Mouse (Mus musculus) CH12.LX (cell line): ENCODE results near the gene Mrpl2. TPM values are rescaled to one million over a fixed set of nuclear protein-coding genes. Genes with fewer than 3 reads are reported as not detected.

Source experiments
- DNase-seq: peaks from one replicate; pipeline ENCODE4 v3.0.0-alpha.2; 2013; ENCODE audit errors: extremely low read depth
- H3K27ac ChIP-seq: 2 replicates; pipeline ENCODE4 v1.5.1; 2012; ENCODE audit warnings: low read depth, mild to moderate bottlenecking, control low read depth, moderate library complexity; ENCODE audit not compliant: insufficient read depth
- H3K27me3 ChIP-seq: replicated peaks from 2 replicates; pipeline ENCODE3; 2012; ENCODE audit warnings: inconsistent platforms
- H3K36me3 ChIP-seq, 2 experiments: replicated peaks in 1 of 2; 2 replicates each; pipeline versions ENCODE3 to v1.6.1; 2012; ENCODE audit warnings: inconsistent platforms in 1 of 2, low read length in 1 of 2, mild to moderate bottlenecking in 1 of 2, mixed read lengths in 1 of 2, moderate library complexity in 1 of 2; ENCODE audit not compliant: control insufficient read depth in 1 of 2, insufficient read depth in 1 of 2
- H3K4me1 ChIP-seq, 2 experiments: 2 replicates each; pipeline ENCODE4 v1.6.1; 2012; ENCODE audit warnings: inconsistent platforms in 1 of 2, moderate library complexity in 1 of 2; ENCODE audit not compliant: insufficient read depth in 2 of 2, control insufficient read depth in 1 of 2
- H3K4me2 ChIP-seq: 2 replicates; pipeline ENCODE4 v1.6.1; 2012; ENCODE audit warnings: low read depth, mild to moderate bottlenecking, control low read depth; ENCODE audit not compliant: poor library complexity, insufficient read depth, severe bottlenecking
- H3K4me3 ChIP-seq, 3 experiments: fragments of 150-350 bp in 1 of 3; sonication (generic) in 1 of 3; replicated peaks in 1 of 3; 2 replicates each; pipeline versions ENCODE3 to v1.5.1; 2011 to 2012; ENCODE audit warnings: low read depth in 2 of 3, low read length in 2 of 3, mild to moderate bottlenecking in 2 of 3, moderate library complexity in 2 of 3, control low read depth in 1 of 3, improper control_type of control experiment in 1 of 3, inconsistent platforms in 1 of 3, mixed read lengths in 1 of 3; ENCODE audit not compliant: poor library complexity in 1 of 3
- H3K79me2 ChIP-seq: replicated peaks from 2 replicates; pipeline ENCODE4 v1.6.1; 2012; ENCODE audit warnings: mild to moderate bottlenecking, moderate library complexity; ENCODE audit not compliant: control insufficient read depth, poor library complexity, insufficient read depth, severe bottlenecking; ENCODE audit errors: extremely low read depth
- H3K9ac ChIP-seq: 2 replicates; pipeline ENCODE4 v1.6.1; 2012; ENCODE audit warnings: low read depth, mild to moderate bottlenecking, control low read depth, moderate library complexity; ENCODE audit not compliant: insufficient read depth
- H3K9me3 ChIP-seq: replicated peaks from 2 replicates; pipeline ENCODE3; 2012; ENCODE audit warnings: low read length, inconsistent platforms, mixed read lengths
- BHLHE40 ChIP-seq: IDR thresholded peaks from 2 replicates; pipeline ENCODE4 v1.6.1; 2011; ENCODE audit warnings: mild to moderate bottlenecking, low read depth, low read length, improper control_type of control experiment
- CHD2 ChIP-seq: IDR thresholded peaks from 2 replicates; pipeline ENCODE4 v1.6.1; 2011; ENCODE audit warnings: low read length, improper control_type of control experiment
- CTCF ChIP-seq, 2 experiments: IDR thresholded peaks in 1 of 2; conservative IDR thresholded peaks in 1 of 2; 2 replicates each; pipeline ENCODE4 v1.5.1; 2011 to 2012; ENCODE audit warnings: low read depth in 2 of 2, low read length in 2 of 2, improper control_type of control experiment in 1 of 2, inconsistent platforms in 1 of 2, mild to moderate bottlenecking in 1 of 2, moderate library complexity in 1 of 2
- EP300 ChIP-seq: IDR thresholded peaks from 2 replicates; pipeline ENCODE4 v1.6.1; 2011; ENCODE audit warnings: low read length, improper control_type of control experiment
- ETS1 ChIP-seq: conservative IDR thresholded peaks from 2 replicates; pipeline ENCODE4 v1.6.1; 2012; ENCODE audit warnings: low read depth, mild to moderate bottlenecking, inconsistent platforms, low read length, improper control_type of control experiment, moderate library complexity
- GABPA ChIP-seq: IDR thresholded peaks from 2 replicates; pipeline ENCODE4 v1.6.1; 2012; ENCODE audit warnings: low read depth, low read length, improper control_type of control experiment, inconsistent platforms; ENCODE audit not compliant: insufficient replicate concordance
- IRF4 ChIP-seq: IDR thresholded peaks from 2 replicates; pipeline ENCODE4 v1.6.1; 2014; ENCODE audit warnings: low read depth, mild to moderate bottlenecking, inconsistent platforms, low read length, improper control_type of control experiment
- JUN ChIP-seq: IDR thresholded peaks from 2 replicates; pipeline ENCODE4 v1.6.1; 2011; ENCODE audit warnings: low read depth, mild to moderate bottlenecking, low read length, improper control_type of control experiment, moderate library complexity; ENCODE audit not compliant: insufficient read depth
- JUND ChIP-seq: conservative IDR thresholded peaks from 2 replicates; pipeline ENCODE4 v1.6.1; 2011; ENCODE audit warnings: low read depth, low read length, improper control_type of control experiment
- KAT2A ChIP-seq: IDR thresholded peaks from 2 replicates; pipeline ENCODE4 v1.6.1; 2012; ENCODE audit warnings: low read length, improper control_type of control experiment, inconsistent platforms; ENCODE audit not compliant: insufficient replicate concordance
- MAX ChIP-seq: IDR thresholded peaks from 2 replicates; pipeline ENCODE4 v1.6.1; 2011; ENCODE audit warnings: low read length, improper control_type of control experiment
- MXI1 ChIP-seq: IDR thresholded peaks from 2 replicates; pipeline ENCODE4 v1.6.1; 2011; ENCODE audit warnings: mild to moderate bottlenecking, low read depth, low read length, improper control_type of control experiment
- MYC ChIP-seq: IDR thresholded peaks from 2 replicates; pipeline ENCODE4 v1.6.1; 2011; ENCODE audit warnings: low read depth, mild to moderate bottlenecking, improper control_type of control experiment, low read length
- NELFE ChIP-seq: IDR thresholded peaks from 2 replicates; pipeline ENCODE4 v1.6.1; 2011; ENCODE audit warnings: low read depth, low read length, improper control_type of control experiment
- POLR2A ChIP-seq: IDR thresholded peaks from 2 replicates; pipeline ENCODE4 v1.6.1; 2011; ENCODE audit warnings: low read depth, mild to moderate bottlenecking, improper control_type of control experiment, low read length
- RAD21 ChIP-seq: IDR thresholded peaks from 2 replicates; pipeline ENCODE4 v1.6.1; 2011; ENCODE audit warnings: low read depth, mild to moderate bottlenecking, low read length, improper control_type of control experiment, moderate library complexity
- SIN3A ChIP-seq: IDR thresholded peaks from 2 replicates; pipeline ENCODE4 v1.6.1; 2012; ENCODE audit warnings: low read length, improper control_type of control experiment, inconsistent platforms
- SMC3 ChIP-seq: IDR thresholded peaks from 2 replicates; pipeline ENCODE4 v1.6.1; 2011; ENCODE audit warnings: low read depth, low read length, improper control_type of control experiment
- USF2 ChIP-seq: conservative IDR thresholded peaks from 2 replicates; pipeline ENCODE4 v1.6.1; 2011; ENCODE audit warnings: low read depth, low read length, improper control_type of control experiment
- ZMIZ1 ChIP-seq: IDR thresholded peaks from 2 replicates; pipeline ENCODE4 v1.6.1; 2012; ENCODE audit warnings: low read depth, mild to moderate bottlenecking, inconsistent platforms, low read length, improper control_type of control experiment
- dilution Hi-C: fragments of 300-500 bp; cut with MboI; formaldehyde crosslinking; loops from 2 replicates; pipeline ENCODE4 v1.14.3; 2020; ENCODE audit warnings: low sequenced_read_pairs; ENCODE audit not compliant: extremely low pct_unique_long_range_greater_than_20kb, extremely low pct_ligation_motif_present
- in situ Hi-C: fragments of 300-500 bp; cut with MboI; formaldehyde crosslinking; loops from 3 replicates; pipeline ENCODE4 v1.14.3; 2019; ENCODE audit warnings: low sequenced_read_pairs, low pct_ligation_motif_present, low pct_unique_long_range_greater_than_20kb, mixed read lengths
- polyA plus RNA-seq: library from polyadenylated mRNA; unstranded; fragments of >175 nt; gene quantifications from 2 replicates; pipeline ENCODE4 v1.2.1, GENCODE M21; 2012; ENCODE audit warnings: low read depth; ENCODE audit not compliant: insufficient read length
- total RNA-seq, 2 experiments: library from RNA; depleted of rRNA; stranded (reverse); fragments of 300-350 nt in 1 of 2; fragments of >200 nt in 1 of 2; gene quantifications; 2 replicates each; pipeline ENCODE4 v1.2.3; 2012 to 2014

Mrpl2 gene
- total and polyA plus RNA-seq, 3 experiments: 130 to 238 (median 158) TPM

GRCm38 (mm10) chr17:46623819-46624557 lies 22.0 kb upstream of the Mrpl2 start:
- Histone ChIP-seq H3K4me2 (peak overlapping the region; percentile 29; the same call in 1 of the 2 replicates), H3K27me3 (no peaks in the 10 kb centered on the region), H3K27ac (peak overlapping the region; percentile 47), H3K9me3 (no peaks in the 10 kb centered on the region), H3K79me2 (no peaks in the 10 kb centered on the region), H3K4me3 (peak overlapping the region in 1 of 3 experiments; percentile 19), H3K4me1 (peaks cover 31 to 51% of the 10 kb centered on the region in 2 experiments), H3K9ac (no peak overlapping the region), H3K36me3 (no peaks in the 10 kb centered on the region)
- in situ Hi-C loops (no loop called here), dilution Hi-C loops (no loop called here)
- peak; percentile 59 for DNase-seq
- TF ChIP-seq CTCF (conservative IDR thresholded peaks at IDR 0.05 in 1 of 2, IDR thresholded peaks at IDR 0.05 in 1 of 2; ENCODE audit: low read depth in 2 of 2, low read length in 2 of 2) (peak in 1 of 2 experiments; percentile 32; a peak in 1 of 4 replicates), EP300 (peak; percentile 88), MXI1 (peak; percentile 32; the same call in 1 of the 2 replicates), IRF4 (peak; percentile 60; the same call in 1 of the 2 replicates), MAX (no peak), USF2 (no peak), JUND (peak; percentile 90), SIN3A (no peak), ETS1 (peak; percentile 51; the same call in 1 of the 2 replicates), SMC3 (peak; percentile 20), CHD2 (peak; percentile 51), NELFE (peak; percentile 43; the same call in 1 of the 2 replicates), BHLHE40 (peak; percentile 28), GABPA (no peak), JUN (peak; percentile 93), POLR2A (peak; percentile 53)

- Histone ChIP-seq H3K4me1 (peaks cover 28 to 47% of the 10 kb centered on the region in 2 experiments), H3K9me3 (no peaks in the 10 kb centered on the region), H3K27me3 (no peaks in the 10 kb centered on the region), H3K4me2 (no peak overlapping the region), H3K36me3 (peaks cover 0 to under 1% of the 10 kb centered on the region in 2 experiments), H3K27ac (0 out of 2 replicates have a peak overlapping the region, but pooled peaks have one; percentile 8), H3K79me2 (no peaks in the 10 kb centered on the region), H3K9ac (no peak overlapping the region), H3K4me3 (peak overlapping the region in 1 of 3 experiments; percentile 19)
- in situ Hi-C loops: no loop called here
- TF ChIP-seq ZMIZ1 (no peak), KAT2A (no peak), RAD21 (no peak), ETS1 (no peak), MYC (no peak)
- DNase-seq: no peak
- dilution Hi-C loops: no loop called here
These were observed 21.4 kb upstream of the Mrpl2 start for GRCm38 (mm10) chr17:46624598-46624997.
